Mouse (Mus musculus) forebrain, embryonic 11.5 days (tissue): ENCODE measurements around the gene Comt. TPM values are rescaled to one million over a fixed set of nuclear protein-coding genes. Genes with fewer than 3 reads are reported as not detected.

ENCODE experiments used
- ATAC-seq: fragments of 200-750 bp; cut with Nextera tagmentation; replicated peaks from 2 replicates; pipeline ENCODE4 v1.8.0; 2017; ENCODE audit warnings: moderate TSS enrichment; ENCODE audit not compliant: low FRiP score
- DNase-seq: peaks from one replicate; pipeline ENCODE4 v3.0.0-alpha.2; 2017; ENCODE audit warnings: low spot score
- H3K27ac ChIP-seq: fragments of 300-500 bp; sonication (generic); 2 replicates; pipeline ENCODE4 v1.5.1; 2014; ENCODE audit warnings: low read depth, low read length
- H3K27me3 ChIP-seq: fragments of 300-500 bp; sonication (generic); 2 replicates; pipeline ENCODE4 v1.6.1; 2014; ENCODE audit warnings: mild to moderate bottlenecking, low read length, mixed read lengths; ENCODE audit not compliant: control insufficient read depth, insufficient read depth
- H3K36me3 ChIP-seq: fragments of 300-500 bp; sonication (generic); 2 replicates; pipeline ENCODE4 v1.6.1; 2014; ENCODE audit warnings: mild to moderate bottlenecking, low read length, moderate library complexity, mixed read lengths; ENCODE audit not compliant: control insufficient read depth, insufficient read depth
- H3K4me1 ChIP-seq: fragments of 300-500 bp; sonication (generic); replicated peaks from 2 replicates; pipeline ENCODE4 v1.6.1; 2014; ENCODE audit warnings: low read length, mixed read lengths; ENCODE audit not compliant: control insufficient read depth, insufficient read depth
- H3K4me2 ChIP-seq: fragments of 300-500 bp; sonication (generic); 2 replicates; pipeline ENCODE4 v1.6.1; 2014; ENCODE audit warnings: low read depth, mild to moderate bottlenecking, low read length, moderate library complexity, mixed read lengths; ENCODE audit not compliant: severe bottlenecking
- H3K4me3 ChIP-seq: fragments of 300-500 bp; sonication (generic); 2 replicates; pipeline ENCODE4 v1.5.1; 2014; ENCODE audit warnings: low read depth, low read length
- H3K9ac ChIP-seq: fragments of 300-500 bp; sonication (generic); 2 replicates; pipeline ENCODE4 v1.6.1; 2014; ENCODE audit warnings: low read length
- H3K9me3 ChIP-seq: fragments of 300-500 bp; sonication (generic); 2 replicates; pipeline ENCODE4 v1.6.1; 2016; ENCODE audit warnings: low read length, mixed read lengths; ENCODE audit not compliant: control insufficient read depth
- WGBS: fragments of 180-500 bp; shearing (Covaris S2); extraction: QIAGEN DNeasy Blood & Tissue Kit; methylation state at CpG from one replicate; pipeline ENCODE4 v1.1.7; 2014; 5-methylcytosine and 5-hydroxymethylcytosine counted together
- polyA plus RNA-seq: library from polyadenylated mRNA; unstranded; fragments of >200 nt; fragmentation: Nextera tagmentation; extraction: Ambion mirVana; gene quantifications from 2 replicates; pipeline ENCODE4 v1.2.1, GENCODE M21; 2014

Gene Comt
- polyA plus RNA-seq, 1 experiment from 2014 or later = 53.6 TPM

DNA sequence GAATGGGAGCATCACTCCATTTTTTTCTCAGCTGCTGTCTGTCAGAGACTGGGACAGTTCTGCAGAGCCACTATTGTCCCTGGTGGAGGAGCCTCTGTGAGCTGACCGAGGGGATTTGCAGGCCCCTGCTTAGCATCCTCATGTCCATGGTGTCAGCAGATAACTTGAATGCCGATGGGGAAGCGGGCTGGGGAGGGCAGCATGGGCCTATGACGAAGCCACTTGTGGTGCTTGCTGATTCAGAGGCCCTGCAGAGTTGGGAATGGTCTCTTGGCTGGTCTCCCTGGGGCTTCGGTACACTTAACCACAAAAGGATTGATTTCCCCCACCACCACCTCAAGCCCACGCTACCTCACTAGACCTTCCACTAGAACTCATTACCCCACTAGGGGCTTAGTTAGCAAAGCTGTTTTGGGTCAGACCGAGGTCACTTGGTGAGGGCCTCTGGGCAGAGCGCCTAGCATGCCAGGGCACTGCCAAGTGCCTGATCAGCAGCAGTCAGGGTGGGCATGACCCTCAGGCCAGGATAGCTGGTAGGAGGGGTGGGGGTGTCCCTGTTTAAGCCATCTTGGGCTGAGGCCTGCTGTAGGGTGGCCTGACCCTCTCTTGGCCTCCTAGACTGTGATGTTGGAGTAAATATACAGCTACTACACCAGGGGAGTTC lies 47.2 kb downstream of the Comt start:
- Histone ChIP-seq H3K4me3 (no peak overlapping the region), H3K4me2 (no peak overlapping the region), H3K36me3 (no peaks in the 10 kb centered on the region; the same call in 1 of the 2 replicates), H3K4me1 (peaks cover 56% of the 10 kb centered on the region), H3K27ac (peak overlapping the region; percentile 94), H3K27me3 (no peaks in the 10 kb centered on the region), H3K9me3 (no peaks in the 10 kb centered on the region), H3K9ac (peak overlapping the region; percentile 40; the same call in 1 of the 2 replicates)
- WGBS = 62% methylated on average over 8 of the region's 8 CpGs
- ATAC-seq (no peak), DNase-seq (peak; percentile 53)

DNA sequence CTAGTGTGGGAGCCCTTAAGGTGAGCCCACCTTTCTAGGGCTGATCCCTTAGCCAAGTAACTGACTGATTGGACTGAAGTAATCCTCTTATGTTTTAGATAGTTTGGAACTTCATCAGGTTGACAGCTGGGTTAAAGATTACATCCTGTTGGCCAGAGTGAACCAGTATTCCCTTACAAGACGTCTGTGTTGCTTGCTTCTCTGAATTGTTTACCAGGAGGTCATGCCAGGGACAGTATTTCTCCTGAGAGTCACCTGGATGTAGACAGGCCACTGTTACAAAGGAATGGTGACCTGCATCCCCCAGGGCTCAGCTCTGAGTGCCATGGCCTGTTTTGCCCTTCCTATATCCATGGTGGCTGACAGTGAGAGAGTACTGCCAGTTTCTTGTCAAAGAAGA lies 48.2 kb downstream of the Comt start:
- Histone ChIP-seq H3K9me3 (no peaks in the 10 kb centered on the region), H3K27ac (0 out of 2 replicates have a peak overlapping the region, but pooled peaks have one; percentile 12), H3K36me3 (no peaks in the 10 kb centered on the region; the same call in 1 of the 2 replicates), H3K4me2 (no peak overlapping the region), H3K4me3 (no peak overlapping the region), H3K9ac (no peak overlapping the region), H3K27me3 (no peaks in the 10 kb centered on the region), H3K4me1 (peaks cover 52% of the 10 kb centered on the region)
- WGBS = 56% methylated on average over 1 of the region's 1 CpGs
- ATAC-seq (no peak), DNase-seq (no peak)

DNA sequence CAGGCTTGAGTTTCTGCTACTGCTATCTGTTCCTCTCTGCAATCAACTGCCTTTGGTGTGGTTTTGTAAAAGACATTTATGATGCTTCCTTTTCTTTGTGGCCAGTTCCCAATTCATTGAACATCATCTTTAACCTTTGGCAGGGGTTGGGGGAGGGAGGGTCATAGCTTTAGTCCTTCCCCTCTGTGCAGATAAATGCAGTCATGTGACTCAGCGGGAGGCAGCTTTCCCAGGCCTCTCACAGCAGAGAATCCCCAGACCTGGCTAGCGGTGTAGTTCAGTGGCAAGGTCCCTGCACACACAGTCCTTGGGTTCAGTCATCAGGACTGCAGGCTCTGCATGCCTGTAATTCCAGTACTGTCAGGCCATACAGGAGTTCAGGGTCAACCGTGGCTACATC lies 49.4 kb downstream of the Comt start:
- WGBS = 25% methylated on average over 3 of the region's 3 CpGs

DNA sequence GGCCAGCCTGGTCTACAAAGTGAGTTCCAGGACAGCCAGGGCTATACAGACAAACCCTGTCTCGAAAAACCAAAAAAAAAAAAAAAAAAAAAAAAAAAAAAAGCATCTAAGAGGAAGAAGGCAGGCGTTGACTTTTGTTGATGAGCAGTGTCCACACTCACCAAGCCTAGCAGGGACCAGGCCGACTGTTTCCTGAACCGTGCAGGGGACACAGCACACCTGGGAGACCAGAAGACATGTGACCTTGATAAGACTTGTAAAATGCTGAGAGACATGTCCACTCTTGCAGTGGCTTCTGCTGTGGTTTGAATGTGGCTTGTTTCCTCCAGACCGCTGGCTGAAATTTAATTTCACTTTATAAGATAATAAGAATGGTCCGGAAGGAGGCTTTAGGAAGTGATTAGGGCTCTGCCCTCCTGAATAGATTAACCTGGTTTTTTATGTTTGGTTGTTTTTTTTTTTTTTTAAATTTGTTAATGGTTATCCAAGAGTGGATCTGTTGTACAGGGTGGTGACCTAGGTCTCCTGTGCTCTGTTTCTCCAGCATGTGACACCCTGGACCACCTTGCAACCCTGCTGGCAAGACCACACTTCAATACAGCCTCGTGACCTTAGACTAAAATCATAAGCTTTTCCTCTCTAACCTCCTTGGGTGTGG lies 50.2 kb downstream of the Comt start:
- peaks cover 42% of the 10 kb centered on the region for H3K4me1 ChIP-seq
- ATAC-seq = no peak

More for the DNA sequence above, 49.4 kb downstream of the Comt start:
- no peak for ATAC-seq
- no peaks in the 10 kb centered on the region for H3K27me3 ChIP-seq
- no peak overlapping the region for H3K4me3 ChIP-seq
- no peak overlapping the region for H3K4me2 ChIP-seq
- H3K9me3 ChIP-seq = no peaks in the 10 kb centered on the region
- no peaks in the 10 kb centered on the region; the same call in 1 of the 2 replicates for H3K36me3 ChIP-seq
- peaks cover 49% of the 10 kb centered on the region for H3K4me1 ChIP-seq
- DNase-seq = no peak
- 0 out of 2 replicates have a peak overlapping the region, but pooled peaks have one; percentile 8 for H3K27ac ChIP-seq
- H3K9ac ChIP-seq = no peak overlapping the region

DNA sequence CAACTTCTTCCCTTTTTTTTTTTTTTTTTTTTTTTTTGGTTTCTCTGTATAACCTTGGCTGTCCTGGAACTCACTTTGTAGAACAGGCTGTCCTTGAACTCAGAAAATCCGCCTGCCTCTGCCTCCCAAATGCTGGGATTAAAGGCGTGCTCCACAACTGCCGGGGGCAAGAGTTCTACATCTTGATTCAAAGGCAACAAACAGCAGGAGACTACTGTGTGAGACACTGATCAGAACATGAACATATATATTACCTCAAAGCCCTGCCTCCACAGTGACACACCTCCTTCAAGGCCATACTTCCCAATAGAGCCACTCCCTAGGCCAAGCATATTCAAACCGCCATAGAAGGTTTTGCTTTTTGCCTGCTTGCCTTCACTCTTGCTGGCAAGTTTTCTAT lies 53.0 kb downstream of the Comt start:
- 95% methylated on average over 4 of the region's 4 CpGs for WGBS
- Histone ChIP-seq H3K4me1 (peaks cover 14% of the 10 kb centered on the region; the same call in 1 of the 2 replicates), H3K9ac (no peak overlapping the region), H3K27ac (no peak overlapping the region), H3K9me3 (no peaks in the 10 kb centered on the region), H3K27me3 (no peaks in the 10 kb centered on the region), H3K4me3 (no peak overlapping the region), H3K4me2 (no peak overlapping the region), H3K36me3 (no peaks in the 10 kb centered on the region)
- ATAC-seq (no peak), DNase-seq (no peak)

More for the DNA sequence above, 50.2 kb downstream of the Comt start:
- H3K27me3 ChIP-seq = no peaks in the 10 kb centered on the region
- DNase-seq = no peak
- H3K9me3 ChIP-seq = no peaks in the 10 kb centered on the region
- no peaks in the 10 kb centered on the region; the same call in 1 of the 2 replicates for H3K36me3 ChIP-seq
- 88% methylated on average over 7 of the region's 7 CpGs for WGBS
- no peak overlapping the region for H3K27ac ChIP-seq
- no peak overlapping the region for H3K9ac ChIP-seq
- no peak overlapping the region for H3K4me3 ChIP-seq
- H3K4me2 ChIP-seq = no peak overlapping the region

DNA sequence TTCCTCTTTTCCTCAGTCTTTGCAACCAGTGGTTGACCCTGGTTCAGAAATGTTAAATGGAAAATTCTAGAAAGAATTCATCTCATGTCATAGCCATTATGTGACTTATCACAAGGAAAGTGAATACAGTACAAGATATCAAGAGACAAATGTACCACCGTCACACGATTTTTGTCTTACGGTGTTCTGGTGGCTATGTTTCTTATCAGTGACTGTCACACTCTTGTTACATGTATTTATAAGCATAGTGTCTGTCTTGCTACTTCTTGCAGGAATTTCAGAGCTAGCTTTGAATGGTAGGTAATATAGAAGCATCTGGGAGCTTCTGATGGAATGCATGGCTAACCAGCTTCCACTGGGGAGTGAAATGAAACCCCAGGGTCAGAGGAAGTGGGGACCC lies 56.5 kb downstream of the Comt start:
- H3K36me3 ChIP-seq = no peaks in the 10 kb centered on the region
- 95% methylated on average over 3 of the region's 3 CpGs for WGBS

DNA sequence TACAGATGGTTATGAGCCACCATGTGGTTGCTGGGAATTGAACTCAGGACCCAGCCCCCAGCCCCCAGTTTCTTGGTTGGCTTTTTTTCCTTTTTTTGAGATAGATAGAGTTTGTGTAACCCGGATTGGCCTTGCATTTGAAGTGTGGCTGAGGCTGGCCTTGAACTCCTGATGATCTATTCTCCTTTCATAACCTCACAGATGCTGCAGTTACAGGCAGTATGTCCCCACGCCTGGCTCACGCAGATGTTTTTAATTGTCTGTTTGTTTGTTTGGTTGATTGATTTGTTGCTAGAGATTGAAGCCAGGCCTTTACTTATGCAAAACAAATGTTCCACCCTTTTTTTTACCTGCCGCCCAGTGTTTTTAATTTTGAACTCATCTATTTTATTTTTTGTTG lies 59.8 kb downstream of the Comt start:
- DNase-seq (no peak), ATAC-seq (no peak)
- no peak overlapping the region for H3K27ac ChIP-seq
- WGBS = 87% methylated on average over 4 of the region's 4 CpGs
- no peak overlapping the region for H3K9ac ChIP-seq
- no peak overlapping the region for H3K4me2 ChIP-seq
- no peaks in the 10 kb centered on the region; the same call in 1 of the 2 replicates for H3K9me3 ChIP-seq
- H3K36me3 ChIP-seq = no peaks in the 10 kb centered on the region
- H3K27me3 ChIP-seq = no peaks in the 10 kb centered on the region
- no peak overlapping the region for H3K4me3 ChIP-seq
- no peaks in the 10 kb centered on the region for H3K4me1 ChIP-seq

More for the DNA sequence above, 56.5 kb downstream of the Comt start:
- H3K4me3 ChIP-seq = no peak overlapping the region
- H3K9ac ChIP-seq = no peak overlapping the region
- no peak for ATAC-seq
- H3K27me3 ChIP-seq = no peaks in the 10 kb centered on the region
- H3K9me3 ChIP-seq = no peaks in the 10 kb centered on the region; the same call in 1 of the 2 replicates
- DNase-seq = no peak
- peaks cover 2% of the 10 kb centered on the region; the same call in 1 of the 2 replicates for H3K4me1 ChIP-seq
- H3K27ac ChIP-seq = no peak overlapping the region
- no peak overlapping the region for H3K4me2 ChIP-seq

DNA sequence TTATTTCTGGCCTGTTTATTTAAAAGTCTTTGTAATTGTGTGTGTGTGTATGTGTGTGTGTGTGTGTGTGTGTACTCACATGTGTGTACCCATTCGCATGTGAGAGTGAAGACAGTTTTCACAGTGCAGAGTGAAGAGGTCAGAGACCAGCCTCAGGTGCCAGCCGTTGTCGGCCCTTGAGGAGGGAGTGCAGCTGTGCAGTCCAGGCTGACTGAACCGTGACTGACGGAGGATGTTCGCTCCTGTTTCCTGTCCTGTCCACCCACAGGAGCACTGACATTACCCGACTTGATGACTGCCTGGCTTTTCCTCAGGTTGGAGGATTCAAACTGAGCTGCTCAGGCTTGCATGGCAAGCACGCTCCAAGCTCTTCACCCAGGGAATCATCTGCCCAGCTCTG lies 63.7 kb downstream of the Comt start:
- no peaks in the 10 kb centered on the region; the same call in 1 of the 2 replicates for H3K9me3 ChIP-seq
- H3K9ac ChIP-seq = no peak overlapping the region
- H3K27me3 ChIP-seq = no peaks in the 10 kb centered on the region
- DNase-seq (no peak), ATAC-seq (no peak)
- H3K4me1 ChIP-seq = no peaks in the 10 kb centered on the region
- no peak overlapping the region for H3K27ac ChIP-seq
- no peak overlapping the region for H3K4me3 ChIP-seq
- no peak overlapping the region for H3K4me2 ChIP-seq
- H3K36me3 ChIP-seq = no peaks in the 10 kb centered on the region
- 84% methylated on average over 8 of the region's 8 CpGs for WGBS
